Mouse (Mus musculus): ENCODE measurements around the gene Il11. TPM values are rescaled to one million over a fixed set of nuclear protein-coding genes. Genes with fewer than 3 reads are reported as not detected.
"Not testable (repeated sequence)": the region's sequence is repeated elsewhere in the genome, so short reads cannot be mapped to it uniquely, and the experiment has no call there.

Gene Il11
- polyA plus RNA-seq, 1 experiment from 2014 or later: 0.32 TPM

DNA sequence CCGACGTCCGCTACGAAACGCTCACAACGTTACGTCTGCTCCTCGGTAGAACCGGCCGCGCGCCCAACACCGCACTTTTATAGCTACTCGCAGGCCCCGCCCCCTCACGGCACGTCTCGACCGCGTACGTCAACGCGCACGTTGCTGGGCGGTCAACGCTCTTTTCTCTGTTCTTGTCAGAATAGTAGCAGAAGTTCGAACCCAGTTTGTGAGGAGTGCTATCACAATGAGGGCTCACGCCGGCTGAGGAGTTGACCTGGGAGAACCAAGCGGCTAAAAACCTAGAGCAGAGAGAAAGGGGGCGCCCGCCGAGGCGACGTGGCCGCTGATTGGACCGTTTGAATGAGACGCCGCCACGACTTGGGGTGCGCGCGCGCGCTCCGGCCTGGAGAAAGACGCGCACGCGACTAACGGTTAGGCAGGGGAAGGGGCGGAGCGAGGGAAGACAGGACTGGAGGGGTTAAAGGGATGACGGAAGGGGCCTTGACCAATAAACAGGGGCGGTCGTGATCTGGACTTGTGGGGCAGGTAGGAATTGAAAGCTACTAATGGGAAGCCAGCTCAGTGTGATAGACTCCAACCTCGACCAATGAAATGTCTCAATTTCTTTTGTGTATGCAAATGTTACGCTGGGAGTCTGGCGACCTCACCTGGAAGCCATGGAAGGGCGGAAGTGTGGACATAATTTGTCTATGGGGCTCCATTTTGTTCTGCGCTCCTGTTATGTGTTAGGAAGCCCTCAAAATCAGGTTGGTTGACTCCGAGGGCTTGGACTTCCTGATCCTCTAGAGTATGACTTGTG is 29.8 kb upstream of the Il11 start, which contains the start of gene Ube2s:
TSS of gene Ube2s (minus strand) at position 288 of the 802 bp plus-strand sequence.
- H3K27me3 ChIP-seq (replicated peaks; ENCODE audit: control insufficient read depth, insufficient read depth, low read length): no peaks in the 10 kb centered on the region
- peaks cover 27% of the 10 kb centered on the region for H3K36me3 ChIP-seq (ENCODE audit: control insufficient read depth, insufficient read depth, low read length)
- H3K27ac ChIP-seq (ENCODE audit: low read depth, low read length): peak within 1 kb of the TSS; percentile 93
- H3K9ac ChIP-seq (ENCODE audit: low read length): peak within 1 kb of the TSS; percentile 98
- peak within 1 kb of the TSS; percentile 97 for H3K4me3 ChIP-seq (ENCODE audit: low read depth, low read length)
- H3K9me3 ChIP-seq (replicated peaks; ENCODE audit: control insufficient read depth, low read length): no peaks in the 10 kb centered on the region
- DNase-seq (ENCODE audit: low spot score) (peak; percentile 100), ATAC-seq (peak; percentile 98)
- H3K4me2 ChIP-seq (ENCODE audit: low read length): peak within 1 kb of the TSS; percentile 76
- peaks cover 20% of the 10 kb centered on the region for H3K4me1 ChIP-seq (ENCODE audit: control insufficient read depth, insufficient read depth, low read length)
- WGBS: under 1% methylated on average over 62 of the region's 62 CpGs

DNA sequence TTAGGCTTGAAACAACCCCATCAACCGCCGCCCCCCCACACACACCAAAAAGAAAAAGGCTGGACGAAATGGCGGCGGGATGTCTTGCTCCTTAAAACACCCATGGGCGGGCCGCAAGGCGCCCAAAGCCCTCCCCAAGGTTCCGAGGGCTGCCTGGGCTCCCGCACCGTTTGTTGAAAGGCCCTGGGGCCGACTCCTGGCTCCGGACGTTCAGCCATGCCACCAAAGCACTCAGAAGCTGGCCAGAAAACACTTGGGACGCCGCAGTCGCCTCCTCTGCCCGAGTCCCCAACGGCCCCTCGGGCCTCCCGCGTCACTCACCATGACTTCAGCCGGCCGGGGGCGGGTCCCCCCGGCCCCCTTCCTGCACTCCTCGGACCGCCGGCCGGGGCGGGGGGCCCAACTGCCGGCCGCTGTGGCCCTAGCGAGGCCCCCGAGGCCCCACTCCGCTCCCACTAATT is 29.2 kb upstream of the Il11 start:
- ATAC-seq (peak; percentile 28), DNase-seq (ENCODE audit: low spot score) (peak; percentile 36)
- Histone ChIP-seq H3K36me3 (ENCODE audit: control insufficient read depth, insufficient read depth, low read length) (peaks cover 34% of the 10 kb centered on the region), H3K27me3 (replicated peaks; ENCODE audit: control insufficient read depth, insufficient read depth, low read length) (no peaks in the 10 kb centered on the region), H3K4me3 (ENCODE audit: low read depth, low read length) (peak overlapping the region; percentile 97), H3K9me3 (replicated peaks; ENCODE audit: control insufficient read depth, low read length) (no peaks in the 10 kb centered on the region), H3K4me2 (ENCODE audit: low read length) (peak overlapping the region; percentile 76), H3K27ac (ENCODE audit: low read depth, low read length) (peak overlapping the region; percentile 93), H3K4me1 (ENCODE audit: control insufficient read depth, insufficient read depth, low read length) (peaks cover 20% of the 10 kb centered on the region), H3K9ac (ENCODE audit: low read length) (peak overlapping the region; percentile 98)
- WGBS: under 1% methylated on average over 27 of the region's 36 CpGs

DNA sequence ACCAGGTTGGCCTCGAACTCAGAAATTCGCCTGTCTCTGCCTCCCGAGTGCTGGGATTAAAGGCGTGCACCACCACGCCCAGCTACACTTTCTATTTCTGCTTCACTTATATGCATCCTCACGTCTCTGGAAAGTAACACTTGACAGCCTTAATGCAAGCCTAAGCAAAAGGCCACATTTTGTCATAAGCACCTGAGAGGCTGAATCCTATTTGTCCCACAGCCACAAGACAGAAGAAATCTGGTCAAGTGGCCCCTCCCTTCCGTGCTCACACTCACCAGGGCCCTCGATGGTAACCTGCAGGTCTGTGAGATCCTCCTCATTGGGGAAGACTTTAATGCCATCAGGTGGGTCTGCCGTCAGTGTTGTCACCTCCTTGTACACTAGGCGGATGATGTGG is 28.5 kb upstream of the Il11 start:
- WGBS: 44% methylated on average over 10 of the region's 10 CpGs
- Histone ChIP-seq H3K4me3 (ENCODE audit: low read depth, low read length) (peak overlapping the region; percentile 97), H3K9ac (ENCODE audit: low read length) (peak overlapping the region; percentile 98), H3K4me2 (ENCODE audit: low read length) (peak overlapping the region; percentile 76), H3K36me3 (ENCODE audit: control insufficient read depth, insufficient read depth, low read length) (peaks cover 41% of the 10 kb centered on the region), H3K4me1 (ENCODE audit: control insufficient read depth, insufficient read depth, low read length) (peaks cover 20% of the 10 kb centered on the region)
- DNase-seq (ENCODE audit: low spot score); H3K9me3 ChIP-seq (replicated peaks; ENCODE audit: control insufficient read depth, low read length); ATAC-seq; H3K27me3 ChIP-seq (replicated peaks; ENCODE audit: control insufficient read depth, insufficient read depth, low read length); H3K27ac ChIP-seq (ENCODE audit: low read depth, low read length): not testable (repeated sequence)

DNA sequence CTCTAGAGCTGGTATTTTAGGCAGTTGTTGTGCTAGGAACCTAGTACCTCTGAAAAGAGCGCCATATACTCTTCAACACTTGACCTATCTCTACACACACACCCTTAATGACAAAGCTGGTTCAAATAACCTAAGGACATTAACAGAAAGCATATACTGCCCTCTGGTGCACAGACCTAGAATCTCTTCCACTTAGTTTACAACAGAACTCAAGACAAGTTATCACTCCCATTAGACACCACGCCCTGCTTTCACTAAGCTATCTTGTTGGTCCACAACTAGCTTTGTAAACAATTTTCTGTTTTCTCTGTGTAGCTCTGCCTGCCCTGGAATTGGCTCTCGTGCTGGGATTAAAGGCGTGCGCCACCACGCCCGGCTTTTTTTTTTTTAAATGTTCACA is 24.1 kb upstream of the Il11 start:
- no peak; the same call in 1 of the 2 replicates for ATAC-seq
- H3K9me3 ChIP-seq (replicated peaks; ENCODE audit: control insufficient read depth, low read length): no peaks in the 10 kb centered on the region
- no peak overlapping the region for H3K4me3 ChIP-seq (ENCODE audit: low read depth, low read length)
- peak; percentile 69 for DNase-seq (ENCODE audit: low spot score)
- no peak overlapping the region for H3K4me2 ChIP-seq (ENCODE audit: low read length)
- peaks cover 16% of the 10 kb centered on the region for H3K4me1 ChIP-seq (ENCODE audit: control insufficient read depth, insufficient read depth, low read length)
- no peak overlapping the region for H3K27ac ChIP-seq (ENCODE audit: low read depth, low read length)
- no peaks in the 10 kb centered on the region for H3K27me3 ChIP-seq (replicated peaks; ENCODE audit: control insufficient read depth, insufficient read depth, low read length)
- H3K36me3 ChIP-seq (ENCODE audit: control insufficient read depth, insufficient read depth, low read length): peaks cover 64% of the 10 kb centered on the region
- WGBS: 95% methylated on average over 7 of the region's 7 CpGs
- H3K9ac ChIP-seq (ENCODE audit: low read length): no peak overlapping the region

DNA sequence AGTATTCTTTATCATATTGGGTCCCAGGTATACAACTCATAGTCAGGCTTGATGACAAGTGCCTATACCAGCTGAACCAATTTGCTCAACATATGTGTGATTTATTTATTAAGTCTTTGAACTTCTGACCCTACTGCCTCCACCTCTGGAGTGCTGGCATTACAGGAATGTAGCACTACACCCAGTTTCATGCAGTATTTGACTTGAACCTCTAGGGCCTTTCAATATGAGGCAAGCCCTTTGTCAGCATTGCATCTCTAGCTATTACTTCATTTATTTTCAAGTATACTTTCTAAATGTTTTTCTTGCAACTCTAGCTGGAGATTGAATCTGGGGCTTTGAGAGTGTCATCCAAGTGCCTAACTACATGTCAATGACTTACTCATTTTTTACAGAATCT is 19.6 kb upstream of the Il11 start:
- no peaks in the 10 kb centered on the region for H3K27me3 ChIP-seq (replicated peaks; ENCODE audit: control insufficient read depth, insufficient read depth, low read length)
- no peak for DNase-seq (ENCODE audit: low spot score)
- H3K4me3 ChIP-seq (ENCODE audit: low read depth, low read length): no peak overlapping the region
- H3K36me3 ChIP-seq (ENCODE audit: control insufficient read depth, insufficient read depth, low read length): peaks cover 52% of the 10 kb centered on the region
- H3K9me3 ChIP-seq (replicated peaks; ENCODE audit: control insufficient read depth, low read length): no peaks in the 10 kb centered on the region
- H3K27ac ChIP-seq (ENCODE audit: low read depth, low read length): no peak overlapping the region
- no peak overlapping the region for H3K4me2 ChIP-seq (ENCODE audit: low read length)
- no peaks in the 10 kb centered on the region for H3K4me1 ChIP-seq (ENCODE audit: control insufficient read depth, insufficient read depth, low read length)
- no peak for ATAC-seq
- no peak overlapping the region for H3K9ac ChIP-seq (ENCODE audit: low read length)

DNA sequence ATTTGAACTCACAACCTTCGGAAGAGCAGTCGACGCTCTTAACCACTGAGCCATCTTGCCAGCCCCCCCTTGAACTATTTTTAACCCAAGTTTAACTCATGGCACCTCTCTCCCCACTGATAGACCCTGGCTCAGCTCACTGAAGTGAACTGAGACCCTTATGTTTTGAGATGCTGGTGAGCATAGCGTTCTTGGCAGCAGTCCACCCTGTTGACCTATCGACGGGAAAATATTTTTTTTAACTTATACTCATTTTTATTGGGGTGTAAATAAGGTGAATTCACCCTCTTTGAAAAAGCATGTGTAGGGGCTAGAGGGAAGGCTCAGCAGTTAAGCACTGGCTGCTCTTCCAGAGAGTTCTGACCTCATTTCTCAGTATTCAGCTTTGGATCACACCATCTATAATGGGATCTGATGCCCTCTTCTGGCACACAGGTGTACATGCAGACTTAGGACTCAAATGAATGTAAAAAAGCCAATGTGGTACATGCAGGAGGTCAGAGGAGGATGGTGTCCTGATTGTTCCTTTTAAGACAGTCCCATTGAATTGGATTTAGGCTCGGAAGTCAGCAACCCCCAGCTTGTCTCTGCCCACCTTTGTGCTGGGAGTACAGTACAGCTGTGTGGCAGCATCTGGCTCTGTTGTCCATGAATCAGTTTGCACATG is 13.2 kb upstream of the Il11 start:
- H3K4me1 ChIP-seq (ENCODE audit: control insufficient read depth, insufficient read depth, low read length): 0 out of 2 replicates have a peak, but pooled peaks cover 4% of the 10 kb centered on the region
- H3K4me2 ChIP-seq (ENCODE audit: low read length): no peak overlapping the region
- no peak overlapping the region for H3K9ac ChIP-seq (ENCODE audit: low read length)
- no peak overlapping the region for H3K4me3 ChIP-seq (ENCODE audit: low read depth, low read length)
- no peaks in the 10 kb centered on the region for H3K27me3 ChIP-seq (replicated peaks; ENCODE audit: control insufficient read depth, insufficient read depth, low read length)
- no peaks in the 10 kb centered on the region for H3K9me3 ChIP-seq (replicated peaks; ENCODE audit: control insufficient read depth, low read length)
- WGBS: 71% methylated on average over 7 of the region's 7 CpGs
- DNase-seq (ENCODE audit: low spot score) (peak; percentile 77), ATAC-seq (no peak)
- no peak overlapping the region for H3K27ac ChIP-seq (ENCODE audit: low read depth, low read length)
- H3K36me3 ChIP-seq (ENCODE audit: control insufficient read depth, insufficient read depth, low read length): peaks cover 45% of the 10 kb centered on the region

DNA sequence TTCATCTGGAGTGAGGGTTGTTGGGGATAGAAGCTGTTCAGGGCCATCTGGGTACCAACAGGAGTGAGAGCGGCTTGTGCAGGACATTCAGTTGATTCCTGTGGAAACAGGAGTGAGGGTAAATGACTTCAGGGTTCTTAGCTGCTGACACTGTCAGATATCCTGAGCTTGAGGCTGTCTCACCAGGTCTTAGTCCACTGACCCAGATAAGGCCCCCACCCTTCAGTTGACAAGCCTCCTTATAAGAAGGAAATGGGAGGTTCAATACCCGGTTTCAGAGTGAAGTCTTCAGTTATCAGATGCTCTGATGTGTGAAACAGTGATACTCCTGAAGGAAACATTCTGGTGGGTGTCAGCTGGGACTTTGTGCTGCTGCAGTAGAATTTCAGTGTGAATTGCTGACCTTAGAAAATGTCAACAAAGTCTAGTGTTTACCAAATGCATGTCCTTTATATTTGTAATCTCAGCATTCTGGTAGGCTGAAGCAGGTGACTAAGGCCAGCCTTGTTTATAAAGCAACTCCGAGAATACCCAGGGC is 12.0 kb upstream of the Il11 start:
- Histone ChIP-seq H3K9me3 (replicated peaks; ENCODE audit: control insufficient read depth, low read length) (no peaks in the 10 kb centered on the region), H3K4me2 (ENCODE audit: low read length) (no peak overlapping the region), H3K9ac (ENCODE audit: low read length) (no peak overlapping the region), H3K27me3 (replicated peaks; ENCODE audit: control insufficient read depth, insufficient read depth, low read length) (0 out of 2 replicates have a peak, but pooled peaks cover 4% of the 10 kb centered on the region), H3K27ac (ENCODE audit: low read depth, low read length) (no peak overlapping the region), H3K4me1 (ENCODE audit: control insufficient read depth, insufficient read depth, low read length) (0 out of 2 replicates have a peak, but pooled peaks cover 4% of the 10 kb centered on the region), H3K36me3 (ENCODE audit: control insufficient read depth, insufficient read depth, low read length) (peaks cover 45% of the 10 kb centered on the region), H3K4me3 (ENCODE audit: low read depth, low read length) (no peak overlapping the region)
- 89% methylated on average over 3 of the region's 3 CpGs for WGBS
- ATAC-seq: no peak
- DNase-seq (ENCODE audit: low spot score): no peak

DNA sequence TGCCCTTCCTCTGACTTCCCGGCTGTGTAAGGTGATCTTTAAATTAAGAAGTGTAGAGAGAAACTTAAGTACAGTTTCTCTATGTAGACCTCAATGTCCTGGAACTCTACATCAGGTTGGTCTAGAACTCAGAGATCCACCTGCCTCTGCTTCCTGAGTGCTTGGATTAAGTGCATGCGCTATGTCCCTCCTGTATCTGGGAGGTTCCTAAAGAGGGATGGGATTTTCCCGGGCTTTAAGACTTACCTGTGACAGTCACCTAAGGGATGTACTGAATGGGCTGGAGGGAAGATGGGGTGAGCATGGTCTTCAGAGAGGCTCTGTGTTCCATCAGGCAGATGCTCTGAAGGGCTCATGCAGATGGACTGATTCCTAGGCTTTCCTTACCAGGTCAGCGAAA is 11.0 kb upstream of the Il11 start:
- WGBS: 43% methylated on average over 4 of the region's 4 CpGs
- Histone ChIP-seq H3K27ac (ENCODE audit: low read depth, low read length) (no peak overlapping the region), H3K4me1 (ENCODE audit: control insufficient read depth, insufficient read depth, low read length) (0 out of 2 replicates have a peak, but pooled peaks cover 4% of the 10 kb centered on the region), H3K9ac (ENCODE audit: low read length) (peak overlapping the region; percentile 87), H3K4me3 (ENCODE audit: low read depth, low read length) (peak overlapping the region; percentile 63), H3K27me3 (replicated peaks; ENCODE audit: control insufficient read depth, insufficient read depth, low read length) (0 out of 2 replicates have a peak, but pooled peaks cover 4% of the 10 kb centered on the region), H3K4me2 (ENCODE audit: low read length) (peak overlapping the region; percentile 80), H3K9me3 (replicated peaks; ENCODE audit: control insufficient read depth, low read length) (no peaks in the 10 kb centered on the region), H3K36me3 (ENCODE audit: control insufficient read depth, insufficient read depth, low read length) (peaks cover 45% of the 10 kb centered on the region)
- DNase-seq (ENCODE audit: low spot score) (no peak), ATAC-seq (no peak)

All from forebrain, embryonic 14.5 days (tissue).